Mouse (Mus musculus) urinary bladder, adult 2 months (tissue): Measurements from ENCODE around the gene Rprd1b. TPM values are rescaled to one million over a fixed set of nuclear protein-coding genes. Genes with fewer than 3 reads are reported as not detected.
A peak's percentile ranks its signal among the peaks of the same experiment; 100 is the strongest.

ENCODE experiments used
- DNase-seq: peaks from one replicate; pipeline ENCODE4 v3.0.0; 2022; ENCODE audit warnings: low spot score
- polyA plus RNA-seq: library from polyadenylated mRNA; depleted of rRNA; stranded (reverse); fragments of >200 nt; gene quantifications from 2 replicates; pipeline ENCODE4 v1.2.3, GENCODE M21; 2012

Rprd1b gene
- polyA plus RNA-seq, 1 experiment = 17.7 TPM

DNA sequence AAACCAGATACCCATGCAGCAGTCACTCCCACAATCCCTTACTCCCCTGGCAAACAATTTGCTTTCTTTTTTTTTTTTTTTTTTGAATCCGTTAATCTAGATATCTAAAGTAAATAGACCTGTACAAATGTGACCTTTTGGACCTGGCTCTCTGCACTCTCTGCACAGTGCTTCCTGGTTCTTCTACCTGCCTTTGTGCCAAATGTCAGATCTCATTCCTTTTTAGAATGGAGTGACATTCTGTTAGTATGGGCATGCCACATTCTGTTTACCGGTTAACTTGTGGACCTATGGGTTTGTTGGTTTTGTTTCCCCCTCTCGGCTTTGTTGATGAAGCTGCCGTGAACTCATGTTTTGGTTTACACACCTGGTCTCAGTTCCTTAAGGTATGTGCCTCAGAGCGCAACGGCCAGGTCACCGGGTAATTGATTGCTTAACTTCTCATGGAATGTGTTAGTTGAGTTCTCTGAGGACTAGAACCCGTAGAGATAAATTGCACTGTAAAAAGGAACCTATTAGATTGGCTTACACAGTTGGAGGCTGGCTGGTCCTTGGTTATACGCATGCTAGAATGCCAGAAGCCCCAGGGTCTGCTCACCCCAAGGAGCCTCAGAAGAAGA lies 52.4 kb downstream of the Rprd1b start:
- no peak for DNase-seq

DNA sequence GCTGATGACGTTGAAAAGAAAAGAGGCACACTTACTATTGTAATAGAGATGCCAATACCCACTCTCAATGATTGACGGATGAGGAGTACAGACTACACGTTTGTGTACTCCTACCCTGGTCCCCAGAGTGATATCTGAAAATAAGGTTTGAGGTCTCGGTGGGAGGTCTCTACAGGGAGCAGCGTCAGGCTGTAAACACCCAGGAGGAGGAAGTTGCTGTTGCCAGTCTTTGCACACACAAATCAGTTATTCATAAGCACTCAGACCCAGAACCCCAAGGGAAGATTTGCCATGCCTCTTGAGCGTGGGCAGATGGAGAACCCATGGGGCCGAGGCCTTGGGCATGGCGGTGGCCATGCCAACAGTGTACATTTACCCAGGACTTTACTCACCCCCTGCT lies 56.2 kb downstream of the Rprd1b start:
- no peak for DNase-seq

DNA sequence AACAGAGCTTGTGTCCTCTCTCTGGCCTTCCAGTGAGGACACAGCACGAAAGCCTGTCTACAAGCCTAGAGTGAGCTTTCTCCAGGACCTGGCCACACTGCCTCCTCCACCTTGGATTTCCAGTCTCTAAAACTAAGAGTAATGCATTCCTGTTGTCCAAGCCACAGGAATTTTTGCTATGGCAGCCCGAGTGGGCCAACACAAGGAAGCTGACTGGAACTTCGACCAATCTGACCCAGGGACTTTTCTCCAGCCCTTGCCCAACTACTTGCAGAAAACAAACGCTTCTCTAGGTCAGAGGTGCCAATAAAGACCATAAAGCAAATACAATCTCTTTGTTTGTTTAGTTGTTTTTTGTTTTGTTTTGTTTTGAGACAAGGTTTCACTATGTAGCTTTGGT lies 61.8 kb downstream of the Rprd1b start:
- DNase-seq = no peak

DNA sequence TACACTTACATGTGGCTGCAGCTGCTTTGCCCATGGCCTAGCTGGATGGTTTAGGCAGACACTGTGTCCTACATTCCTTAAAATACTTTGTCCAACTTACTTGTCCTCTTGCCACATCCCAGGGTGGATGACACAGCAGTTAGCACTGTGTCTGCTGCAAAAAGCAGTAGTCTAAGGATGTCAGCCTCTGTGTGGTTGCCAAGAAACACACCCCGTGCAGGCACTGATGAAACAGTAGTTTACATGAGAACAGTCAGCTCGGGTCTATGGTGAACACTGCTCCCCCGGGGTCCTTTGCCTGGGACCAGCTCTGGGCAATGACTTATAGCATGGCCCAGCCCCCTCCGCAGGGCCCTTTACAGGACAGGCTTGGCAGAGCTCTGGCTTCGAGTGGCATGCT lies 65.0 kb downstream of the Rprd1b start:
- DNase-seq = no peak

DNA sequence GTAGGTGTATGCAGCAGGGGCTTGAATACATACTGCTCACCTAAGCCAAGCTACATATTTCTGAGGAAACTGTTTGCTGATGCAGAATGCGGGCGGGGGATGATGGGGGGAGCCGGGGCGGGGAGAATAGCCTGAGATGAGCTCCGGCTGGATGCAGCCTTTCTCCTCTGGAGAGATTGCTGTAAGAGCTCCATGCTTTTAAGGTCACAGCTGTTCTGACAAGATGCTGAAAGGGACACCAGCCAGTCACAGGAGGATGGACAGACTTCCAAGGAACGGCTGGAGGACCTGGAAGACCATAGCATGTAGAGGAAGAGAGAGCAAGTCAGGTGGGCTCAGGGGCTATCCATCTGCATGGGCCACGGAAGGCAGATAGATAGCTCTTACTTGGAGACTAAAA lies 66.0 kb downstream of the Rprd1b start:
- no peak for DNase-seq

DNA sequence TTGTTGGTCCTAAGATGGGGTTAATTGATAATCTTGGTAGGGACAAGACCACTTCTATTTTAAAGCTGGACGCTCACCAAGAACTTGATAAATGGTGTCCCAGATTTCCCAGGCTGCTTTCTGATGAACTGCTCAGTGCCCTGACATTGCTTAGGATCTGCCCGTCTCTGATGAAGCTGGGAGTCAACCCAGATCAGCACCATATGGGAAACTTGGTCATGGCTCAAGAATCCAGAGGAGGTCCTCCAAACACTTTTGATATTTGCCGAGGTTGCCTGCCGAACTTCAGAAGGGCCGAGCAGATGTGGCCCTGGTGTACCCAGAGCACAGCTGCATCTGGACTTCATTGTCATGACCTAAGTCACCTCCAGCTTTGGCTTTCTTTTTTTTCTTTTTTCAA lies 66.5 kb downstream of the Rprd1b start:
- no peak for DNase-seq

DNA sequence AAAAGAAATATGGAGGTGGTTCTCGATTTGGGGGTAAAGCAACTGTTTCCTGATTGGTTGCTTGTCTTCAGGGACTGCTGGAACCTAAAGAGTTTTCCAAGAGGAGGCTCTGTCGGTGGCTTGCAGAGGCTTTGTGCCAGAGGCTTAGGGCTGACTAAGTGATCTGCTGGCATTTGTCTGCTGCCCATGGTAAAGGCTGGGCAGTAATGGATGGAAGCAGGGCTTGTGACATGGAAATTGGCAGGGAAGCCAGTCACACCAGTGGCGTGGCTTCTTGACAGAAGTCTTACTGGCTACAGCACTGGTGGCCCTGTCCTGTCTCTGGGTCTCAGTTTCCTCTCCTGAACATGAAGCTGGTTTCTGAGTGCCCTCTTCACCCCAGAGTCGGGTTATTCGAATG lies 68.8 kb downstream of the Rprd1b start:
- DNase-seq = no peak

DNA sequence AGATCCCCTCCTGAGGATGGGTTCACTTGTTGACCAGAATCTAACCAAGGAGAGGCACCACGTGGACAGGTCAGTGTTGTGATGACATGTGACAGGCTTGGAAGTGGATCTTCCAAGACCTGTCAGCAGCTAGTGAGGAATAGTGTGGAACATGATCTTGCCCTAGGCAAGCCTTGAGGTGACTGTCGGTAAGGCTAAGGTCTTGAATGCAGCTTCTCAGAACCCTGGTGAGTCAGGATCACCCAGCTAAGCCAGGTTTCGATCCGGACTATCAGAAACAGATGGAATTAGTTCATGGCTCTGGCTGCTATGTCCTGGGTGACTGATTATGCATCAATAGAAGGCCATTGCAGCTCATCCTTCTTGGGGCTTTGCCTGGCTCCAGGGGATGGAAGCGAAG lies 70.4 kb downstream of the Rprd1b start:
- DNase-seq = no peak

DNA sequence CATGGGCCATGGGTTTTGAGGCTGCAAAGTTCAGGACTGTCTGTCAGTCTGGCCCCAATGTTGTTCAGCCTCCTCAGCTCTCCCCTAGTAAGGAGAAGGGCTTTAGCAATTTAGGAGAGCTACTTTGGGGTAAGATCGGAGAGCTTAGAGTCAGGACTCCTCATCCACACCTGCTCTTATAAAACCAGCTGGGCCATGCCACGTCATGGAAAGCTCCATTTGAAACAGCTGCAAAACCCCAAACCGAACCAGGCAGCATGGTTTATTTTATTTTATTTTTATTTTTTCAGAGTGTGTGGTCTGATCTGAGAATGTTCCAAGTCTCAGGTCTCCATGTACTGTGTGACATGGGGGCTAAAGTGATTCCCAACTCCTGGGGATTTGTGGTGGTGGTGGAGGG lies 71.2 kb downstream of the Rprd1b start:
- DNase-seq = no peak

DNA sequence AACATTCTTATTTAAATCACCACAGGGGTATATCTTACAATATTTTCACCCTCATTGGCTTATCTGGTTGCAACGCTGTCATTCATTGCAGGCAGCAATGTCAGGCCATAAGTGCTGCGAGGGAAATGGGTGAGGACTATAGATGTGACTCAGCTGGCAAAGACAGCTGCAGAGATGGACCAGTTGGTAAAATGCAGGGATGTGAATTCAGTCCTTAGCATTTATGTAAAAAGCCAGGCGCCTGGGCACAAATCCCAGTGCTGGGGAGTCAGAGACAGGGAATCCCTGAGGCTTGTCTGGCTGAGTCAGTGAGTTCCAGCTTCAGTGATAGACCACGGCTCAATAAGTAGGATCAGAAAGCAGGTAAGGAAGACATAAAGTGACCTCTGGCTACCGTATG lies 73.5 kb downstream of the Rprd1b start:
- DNase-seq = no peak

DNA sequence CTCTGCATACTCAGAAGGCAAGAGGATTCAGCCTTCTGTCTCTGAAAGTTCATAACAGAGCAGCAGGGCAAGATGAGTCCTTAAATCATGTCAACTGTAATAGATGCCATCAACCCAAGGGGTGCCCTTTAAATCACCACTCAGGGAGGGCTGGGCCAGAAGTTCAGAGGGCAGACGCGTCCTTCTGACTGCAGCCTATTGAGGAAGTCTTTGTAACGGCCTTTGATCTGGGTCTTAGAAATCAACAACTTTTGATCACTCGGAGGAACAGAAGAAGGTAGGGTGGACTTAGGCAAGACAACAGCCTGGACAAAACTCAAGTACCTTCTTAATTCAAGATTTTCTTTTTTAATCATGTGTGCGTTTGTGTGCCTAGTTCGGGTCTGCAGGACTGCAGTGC lies 76.7 kb downstream of the Rprd1b start:
- no peak for DNase-seq

DNA sequence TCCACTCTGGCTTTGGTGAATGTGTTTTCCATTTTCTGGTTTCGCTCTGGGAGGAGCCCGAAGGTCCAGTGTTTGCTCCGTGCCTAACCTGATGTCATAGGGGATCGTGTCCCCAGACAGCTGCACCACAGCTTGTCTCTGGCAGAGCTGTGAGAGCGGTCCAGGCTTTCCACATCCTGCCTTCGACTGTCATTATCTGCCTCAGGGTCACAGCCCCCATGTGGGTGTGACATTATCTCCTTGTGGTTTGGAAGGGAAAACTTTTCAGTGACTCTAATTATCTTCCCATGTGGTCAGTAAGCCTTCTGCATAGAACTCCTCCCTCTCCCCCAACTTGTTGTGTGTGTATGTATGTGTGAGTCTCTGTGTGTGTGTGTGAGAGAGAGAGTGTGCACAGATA lies 77.3 kb downstream of the Rprd1b start:
- no peak for DNase-seq

DNA sequence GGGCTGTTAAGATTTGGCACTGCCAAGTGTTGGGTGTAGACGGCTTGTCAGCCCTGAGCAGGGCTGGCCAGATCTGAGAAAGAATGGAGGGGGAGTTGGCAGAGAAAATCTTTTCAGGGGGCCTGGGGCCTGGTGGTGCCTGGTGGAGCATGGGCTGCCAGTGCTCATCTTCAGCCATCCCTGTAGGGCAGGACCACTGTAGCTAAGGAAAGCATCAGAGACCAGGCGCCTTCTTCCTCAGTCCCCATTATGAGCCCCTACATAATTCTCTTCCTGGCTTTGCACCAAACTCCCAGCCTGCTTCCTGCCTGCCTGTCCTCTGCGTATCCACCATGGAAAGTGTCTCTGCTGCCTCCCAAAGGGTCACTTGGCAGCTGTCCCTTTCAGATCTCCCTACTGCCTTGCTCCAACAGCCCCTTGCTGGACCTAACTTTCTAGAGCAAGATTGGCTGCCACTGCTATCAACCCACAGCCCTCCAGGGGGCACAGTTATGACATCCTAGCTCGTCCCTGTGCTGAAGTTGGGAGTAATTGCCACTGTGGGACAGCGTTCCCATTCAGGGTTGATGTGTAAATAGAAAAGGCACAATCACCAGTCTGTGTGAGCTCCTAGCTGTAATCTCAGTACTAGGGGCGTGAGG lies 78.8 kb downstream of the Rprd1b start:
- no peak for DNase-seq

DNA sequence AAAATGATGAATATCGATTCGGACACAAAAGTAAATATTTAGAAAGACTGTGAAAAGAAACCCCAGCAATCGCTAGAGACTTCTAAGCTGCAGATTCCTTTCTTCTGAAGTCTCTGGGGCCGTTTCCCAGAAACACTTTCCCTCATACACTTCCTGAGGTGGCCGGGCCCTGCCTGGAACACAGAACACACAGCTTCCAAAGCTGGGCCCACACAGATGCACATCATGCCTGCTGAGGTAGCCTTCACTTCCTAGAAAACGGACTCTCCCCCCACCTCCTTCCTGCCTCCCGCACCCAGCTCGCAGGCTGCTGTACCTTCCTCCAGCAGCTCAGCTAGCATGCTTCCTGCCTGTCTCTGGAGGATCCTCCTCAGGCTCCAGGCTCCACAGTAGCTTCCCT lies 81.2 kb downstream of the Rprd1b start:
- no peak for DNase-seq

DNA sequence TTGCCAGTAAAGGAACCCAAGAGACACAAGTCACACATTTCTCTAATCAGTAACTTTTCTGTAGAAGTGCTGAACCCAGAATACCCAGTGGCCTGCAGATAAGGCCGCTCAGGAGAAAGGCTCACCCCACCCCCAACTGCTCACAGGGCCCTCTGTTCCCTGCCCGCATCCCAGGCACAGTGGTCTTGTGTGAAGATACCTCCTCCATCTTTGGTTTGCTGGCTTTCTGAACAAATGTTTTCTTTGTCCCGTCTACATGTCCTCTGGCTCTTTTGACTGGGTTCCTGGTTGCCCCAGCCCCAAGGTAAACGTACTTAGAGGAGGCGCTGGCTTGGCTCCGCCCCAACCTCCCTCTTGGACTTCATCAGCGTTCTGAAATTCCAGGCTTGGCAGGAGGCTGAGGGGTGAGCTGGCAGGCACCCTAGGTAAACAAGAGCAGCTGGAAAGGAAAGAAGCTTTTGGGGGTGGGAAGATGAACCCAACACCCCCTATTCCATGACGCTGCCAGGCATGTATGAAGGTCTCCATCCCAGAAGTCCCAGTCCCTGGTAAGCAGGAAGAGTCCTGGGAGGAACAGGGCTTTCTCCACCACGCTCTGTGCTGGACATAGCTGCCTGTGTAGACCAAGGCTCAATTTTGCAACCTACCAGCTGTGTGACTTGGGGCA lies 85.4 kb downstream of the Rprd1b start:
- peak; percentile 60 for DNase-seq

DNA sequence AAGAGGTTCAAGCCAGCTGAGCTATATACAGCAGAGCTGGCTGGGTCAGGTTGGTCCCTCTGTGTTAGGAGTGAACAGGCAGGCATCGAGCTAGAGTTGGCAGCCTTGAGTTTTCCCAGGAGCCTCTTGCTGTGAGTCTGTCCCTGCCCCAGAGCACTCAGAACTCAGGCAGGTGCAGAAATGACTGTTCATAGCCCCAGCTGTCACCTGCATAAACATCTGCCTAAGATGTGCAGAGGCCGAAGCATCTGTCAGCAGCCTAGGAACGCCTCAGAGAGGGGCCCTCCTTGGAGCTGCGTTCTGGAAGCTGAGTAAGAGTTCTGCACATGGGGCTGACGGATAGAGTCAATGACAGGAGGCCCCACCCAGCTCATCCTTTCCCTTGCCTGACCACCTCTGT lies 86.6 kb downstream of the Rprd1b start:
- DNase-seq = no peak

DNA sequence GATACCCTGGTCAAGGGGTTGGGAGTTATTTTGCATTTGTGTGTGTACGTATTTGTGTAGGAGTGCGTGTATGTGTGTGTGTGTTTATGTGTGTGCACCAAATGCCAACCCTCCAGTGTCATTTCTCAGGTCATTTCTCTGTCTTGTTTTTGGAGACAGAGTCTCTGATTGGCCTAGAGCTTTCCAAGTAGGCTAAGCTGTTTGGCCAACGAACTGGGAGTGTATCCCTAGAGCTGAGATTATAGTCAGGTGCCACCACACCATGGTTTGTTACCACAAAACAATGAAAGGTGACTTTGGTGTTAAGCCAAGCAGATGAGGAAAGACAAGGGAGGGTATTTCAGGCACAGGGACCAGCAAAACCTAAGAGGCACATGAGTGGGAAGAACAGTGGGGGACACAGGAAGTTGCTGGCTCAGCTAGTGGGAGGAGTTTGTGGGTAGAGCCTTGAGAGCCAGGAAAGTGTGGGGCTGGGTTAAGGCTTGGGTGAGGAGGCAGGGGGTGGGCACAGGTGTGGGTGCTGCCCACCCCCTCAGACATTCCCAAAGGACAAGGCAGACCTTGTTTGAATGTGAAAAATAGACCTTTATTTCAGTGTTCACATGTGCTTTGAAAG lies 87.6 kb downstream of the Rprd1b start:
- DNase-seq = no peak

DNA sequence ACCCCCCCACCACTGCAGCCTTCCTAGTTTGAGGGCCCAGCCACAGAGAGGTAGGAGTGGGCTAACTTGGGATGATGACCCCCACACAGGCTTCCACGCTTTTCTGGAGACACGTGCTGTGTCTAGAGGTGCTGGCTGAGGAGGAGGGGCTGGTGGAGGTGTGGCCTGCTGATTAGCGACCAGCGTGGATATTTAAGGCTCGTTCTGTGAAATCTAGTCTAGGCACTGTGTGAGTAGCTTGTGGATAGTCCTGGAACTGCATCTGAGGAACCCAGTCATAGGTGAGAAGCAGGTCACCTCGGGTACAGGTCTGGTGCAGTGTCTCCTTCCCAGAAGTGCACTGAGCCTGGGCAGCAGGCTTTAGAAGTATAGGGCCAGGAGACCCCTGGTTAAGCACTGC lies 88.4 kb downstream of the Rprd1b start:
- DNase-seq = no peak

DNA sequence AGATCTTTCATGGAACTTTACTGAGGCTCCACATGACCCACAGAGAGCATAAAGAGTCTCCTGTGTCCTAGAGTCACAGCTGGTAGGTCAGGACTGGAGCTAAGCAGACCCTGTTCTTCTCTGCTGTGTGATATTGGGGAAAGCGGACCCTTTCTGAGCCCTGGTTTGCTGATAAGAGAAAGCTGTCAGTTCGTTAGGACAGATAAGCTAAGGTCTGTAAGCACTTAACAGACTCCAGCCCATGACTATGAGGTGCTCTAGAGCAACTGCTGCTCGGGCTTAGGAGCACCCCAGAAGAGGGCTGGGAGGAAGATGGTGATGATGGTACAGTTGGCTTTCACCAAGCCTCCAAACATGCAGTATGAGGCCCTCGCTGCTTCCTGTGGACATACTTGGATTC lies 90.8 kb downstream of the Rprd1b start:
- no peak for DNase-seq

DNA sequence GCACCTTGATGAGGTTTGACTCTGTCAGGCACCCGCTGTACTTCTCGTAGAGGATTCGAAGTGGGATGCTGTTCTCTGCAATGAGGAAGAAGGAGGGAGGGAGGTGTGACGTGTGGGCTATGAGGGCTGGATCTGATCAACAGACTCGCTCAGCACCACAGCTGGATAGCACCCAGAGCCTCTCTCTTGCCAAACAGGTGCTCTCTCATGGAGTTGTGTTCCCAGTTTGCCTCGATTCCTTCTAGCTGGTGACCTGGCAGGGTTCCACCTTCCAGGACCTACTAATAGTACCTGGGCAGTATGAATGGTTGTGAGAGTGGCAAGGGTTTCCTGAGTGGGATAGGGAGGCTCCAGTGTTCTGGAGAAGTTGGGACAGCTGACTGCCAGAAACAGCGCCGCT lies 91.9 kb downstream of the Rprd1b start:
- no peak for DNase-seq

DNA sequence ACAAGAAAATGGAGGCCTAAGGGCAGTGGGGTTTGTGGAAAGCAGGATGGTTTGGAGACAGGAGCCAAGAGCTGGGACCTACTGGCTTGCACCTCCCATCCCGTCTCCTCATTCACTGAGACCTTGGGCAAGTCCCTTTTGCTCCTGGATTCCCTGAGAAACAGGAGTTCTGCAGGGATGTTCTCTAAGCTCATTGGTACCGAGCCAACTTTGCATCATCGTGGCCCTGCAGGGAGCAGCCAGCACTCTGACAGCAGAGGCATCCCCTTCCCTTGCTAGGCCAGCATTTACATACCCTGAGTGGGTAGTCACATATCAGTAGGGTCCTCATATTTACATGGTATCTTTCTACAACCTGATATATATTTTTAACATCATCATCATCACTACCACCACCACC lies 92.6 kb downstream of the Rprd1b start:
- no peak for DNase-seq

DNA sequence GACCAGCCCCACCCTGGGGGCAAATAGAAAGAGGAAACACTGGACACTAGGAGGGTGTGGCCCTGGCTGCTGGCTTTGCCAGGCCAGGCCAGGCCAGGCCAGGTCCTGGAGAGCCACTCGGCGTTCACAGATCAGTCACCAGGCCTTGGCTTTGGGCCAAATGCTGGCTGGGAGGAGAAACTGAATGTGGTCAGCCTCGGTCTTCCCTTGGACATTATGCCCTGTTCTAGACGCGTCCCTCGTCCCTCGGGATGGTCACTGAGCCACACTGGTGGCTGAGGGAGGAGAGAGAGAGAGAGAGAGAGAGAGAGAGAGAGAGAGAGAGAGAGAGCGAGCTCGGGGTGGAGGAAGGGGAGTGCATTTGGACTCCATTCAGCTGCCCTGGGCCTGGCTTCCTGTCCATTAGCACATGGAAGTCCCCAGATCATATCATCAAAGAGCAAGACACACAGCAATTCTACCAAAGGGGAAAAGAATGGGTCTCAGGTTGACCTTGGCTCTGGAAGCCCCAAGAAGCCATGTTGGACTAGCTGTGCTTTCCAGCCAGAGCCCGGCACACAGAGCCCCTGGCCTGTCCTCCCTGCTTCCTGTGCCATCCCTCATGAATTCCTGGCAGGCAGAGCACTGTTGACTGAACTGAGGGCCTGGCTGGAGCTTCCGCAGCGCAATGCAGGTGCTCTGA lies 93.5 kb downstream of the Rprd1b start:
- DNase-seq = peak; percentile 67

DNA sequence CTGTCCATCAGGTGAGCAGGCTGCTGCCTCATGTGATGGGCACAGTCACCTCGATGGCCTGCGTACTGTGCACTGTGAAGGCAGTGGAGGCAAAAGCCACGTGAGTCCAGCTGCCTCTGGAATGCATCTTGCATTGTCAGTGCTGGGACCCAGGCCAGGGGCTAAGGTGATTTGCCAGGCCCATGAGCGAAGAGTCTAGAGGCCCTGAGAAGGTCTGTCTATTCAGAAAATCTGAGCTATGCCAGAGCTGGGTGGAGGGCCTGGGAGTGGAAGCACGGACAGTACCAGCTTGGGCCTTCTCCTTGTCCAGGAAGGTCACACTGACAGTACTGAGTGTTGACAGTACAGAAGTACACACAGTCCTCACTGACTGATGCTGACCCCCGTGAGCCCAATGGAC lies 94.5 kb downstream of the Rprd1b start:
- DNase-seq = no peak
